Mouse (Mus musculus): ENCODE data around the gene Hdac4. TPM values are rescaled to one million over a fixed set of nuclear protein-coding genes. Genes with fewer than 3 reads are reported as not detected.

Hdac4 gene
- total RNA-seq, 2 experiments from 2014 or later: 97.2 to 106 TPM

- no peak for TF ChIP-seq CTCF (conservative IDR thresholded peaks at IDR 0.05)
- Histone ChIP-seq H3K4me3 (no peak overlapping the region), H3K27ac (no peak overlapping the region)
- DNase-seq (ENCODE audit: low spot score in 2 of 2): no peak
Measured at GRCm38 (mm10) chr1:91932221-91932620, 263.3 kb downstream of the Hdac4 start.

GRCm38 (mm10) chr1:91931786-91932185 lies 263.7 kb downstream of the Hdac4 start:
- H3K4me3 ChIP-seq: no peak overlapping the region
- no peak for TF ChIP-seq CTCF (conservative IDR thresholded peaks at IDR 0.05)
- DNase-seq (ENCODE audit: low spot score in 2 of 2): no peak
- H3K27ac ChIP-seq: no peak overlapping the region

- no peak overlapping the region for H3K4me3 ChIP-seq
- TF ChIP-seq CTCF (conservative IDR thresholded peaks at IDR 0.05): no peak
- H3K27ac ChIP-seq: no peak overlapping the region
- DNase-seq (ENCODE audit: low spot score in 2 of 2): no peak
Measured at GRCm38 (mm10) chr1:91931196-91931595, 264.3 kb downstream of the Hdac4 start.

GRCm38 (mm10) chr1:91929051-91929450 lies 266.4 kb downstream of the Hdac4 start:
- TF ChIP-seq CTCF (conservative IDR thresholded peaks at IDR 0.05): no peak
- H3K27ac ChIP-seq: no peak overlapping the region
- DNase-seq (ENCODE audit: low spot score in 2 of 2): no peak

GRCm38 (mm10) chr1:91927536-91928315 lies 267.8 kb downstream of the Hdac4 start:
- H3K27ac ChIP-seq: no peak overlapping the region
- no peak overlapping the region for H3K4me3 ChIP-seq
- DNase-seq (ENCODE audit: low spot score in 2 of 2): no peak
- TF ChIP-seq CTCF (conservative IDR thresholded peaks at IDR 0.05): no peak

More at GRCm38 (mm10) chr1:91929051-91929450, 266.4 kb downstream of the Hdac4 start:
- no peak overlapping the region for H3K4me3 ChIP-seq

GRCm38 (mm10) chr1:91923567-91923966 lies 271.9 kb downstream of the Hdac4 start:
- DNase-seq (ENCODE audit: low spot score in 2 of 2): peak; percentile 36 to 46
- Histone ChIP-seq H3K27ac (no peak overlapping the region), H3K4me3 (no peak overlapping the region)
- TF ChIP-seq CTCF (conservative IDR thresholded peaks at IDR 0.05): peak; percentile 53

- H3K27ac ChIP-seq: no peak overlapping the region
- no peak for DNase-seq (ENCODE audit: low spot score in 2 of 2)
- TF ChIP-seq CTCF (conservative IDR thresholded peaks at IDR 0.05): no peak
- H3K4me3 ChIP-seq: no peak overlapping the region
Measured at GRCm38 (mm10) chr1:91922235-91923152, 273.0 kb downstream of the Hdac4 start.

GRCm38 (mm10) chr1:91921702-91922101 lies 273.8 kb downstream of the Hdac4 start:
- H3K4me3 ChIP-seq: no peak overlapping the region
- no peak for DNase-seq (ENCODE audit: low spot score in 2 of 2)
- no peak overlapping the region for H3K27ac ChIP-seq
- TF ChIP-seq CTCF (conservative IDR thresholded peaks at IDR 0.05): no peak

- Histone ChIP-seq H3K4me3 (no peak overlapping the region), H3K27ac (no peak overlapping the region)
- no peak for TF ChIP-seq CTCF (conservative IDR thresholded peaks at IDR 0.05)
- DNase-seq (ENCODE audit: low spot score in 2 of 2): no peak
Measured at GRCm38 (mm10) chr1:91921279-91921678, 274.2 kb downstream of the Hdac4 start.

- H3K27ac ChIP-seq: peak overlapping the region; percentile 61; the same call in 1 of the 2 replicates
- no peak for TF ChIP-seq CTCF (conservative IDR thresholded peaks at IDR 0.05)
- H3K4me3 ChIP-seq: no peak overlapping the region
- peak in 1 of 2 experiments; percentile 37 for DNase-seq (ENCODE audit: low spot score in 2 of 2)
Measured at GRCm38 (mm10) chr1:91920038-91920589, 275.4 kb downstream of the Hdac4 start.

GRCm38 (mm10) chr1:91918257-91918800 lies 277.2 kb downstream of the Hdac4 start:
- TF ChIP-seq CTCF (conservative IDR thresholded peaks at IDR 0.05): no peak

GRCm38 (mm10) chr1:91917596-91917995 lies 277.9 kb downstream of the Hdac4 start:
- DNase-seq (ENCODE audit: low spot score in 2 of 2): no peak
- Histone ChIP-seq H3K4me3 (no peak overlapping the region), H3K27ac (no peak overlapping the region)
- no peak for TF ChIP-seq CTCF (conservative IDR thresholded peaks at IDR 0.05)

More at GRCm38 (mm10) chr1:91918257-91918800, 277.2 kb downstream of the Hdac4 start:
- no peak for DNase-seq (ENCODE audit: low spot score in 2 of 2)
- H3K4me3 ChIP-seq: no peak overlapping the region
- no peak overlapping the region for H3K27ac ChIP-seq

- TF ChIP-seq CTCF (conservative IDR thresholded peaks at IDR 0.05): no peak
- no peak overlapping the region for H3K4me3 ChIP-seq
- no peak for DNase-seq (ENCODE audit: low spot score in 2 of 2)
Measured at GRCm38 (mm10) chr1:91915961-91916360, 279.5 kb downstream of the Hdac4 start.

More at GRCm38 (mm10) chr1:91915961-91916360, 279.5 kb downstream of the Hdac4 start:
- H3K27ac ChIP-seq: no peak overlapping the region

Measured in layer of hippocampus, adult 2 months (tissue).